Mouse (Mus musculus) spleen, postnatal 14 days (tissue): ENCODE data around the gene Grin1.

Experiments used
- DNase-seq, 2 experiments: peaks; one replicate each; pipeline ENCODE4 v3.0.0; 2021 to 2022; ENCODE audit warnings: low spot score in 2 of 2

The Grin1 gene

DNA sequence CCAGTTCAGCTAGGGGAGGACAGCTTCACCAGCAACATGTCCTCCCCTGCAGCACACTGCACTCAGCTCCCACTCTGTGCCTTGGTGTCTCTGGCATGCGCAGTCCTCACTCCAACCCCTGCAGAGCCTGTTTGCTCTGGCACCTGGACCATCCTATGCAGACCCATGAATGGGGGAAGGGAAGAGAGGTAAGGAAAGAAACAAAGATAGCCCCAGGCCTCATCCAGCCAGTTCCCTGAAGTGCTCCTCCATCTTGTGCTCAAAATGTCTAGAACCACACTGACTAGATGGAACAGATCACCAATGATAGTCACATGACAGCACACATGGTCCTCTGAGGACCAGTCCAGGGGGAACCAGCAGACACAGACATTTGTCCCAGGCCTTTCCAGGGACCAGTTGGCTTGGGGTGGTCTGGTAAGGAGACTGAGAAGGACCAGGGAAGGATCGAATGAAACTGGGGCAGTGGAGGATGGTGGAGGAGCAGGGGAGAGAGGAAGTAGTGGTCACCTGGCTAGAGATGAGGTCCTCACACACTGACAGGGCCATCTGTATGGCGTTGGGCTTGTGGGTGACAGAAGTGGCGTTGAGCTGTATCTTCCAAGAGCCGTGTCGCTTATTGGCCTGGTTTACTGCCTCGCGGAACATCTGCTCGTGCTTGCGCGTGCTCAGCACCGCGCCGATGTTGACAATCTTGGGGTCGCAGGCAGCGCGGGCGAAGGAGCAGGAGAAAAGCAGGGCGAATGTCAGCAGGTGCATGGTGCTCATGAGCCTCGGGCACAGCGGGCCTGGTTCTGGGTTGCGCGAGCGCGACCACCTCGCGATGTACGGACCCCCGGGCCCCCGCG is 644 bp downstream of the Grin1 start:
- no peak for DNase-seq

GRCm38 (mm10) chr2:25311491-25311891 is 7.5 kb downstream of the Grin1 start:
- DNase-seq, result no peak

DNA sequence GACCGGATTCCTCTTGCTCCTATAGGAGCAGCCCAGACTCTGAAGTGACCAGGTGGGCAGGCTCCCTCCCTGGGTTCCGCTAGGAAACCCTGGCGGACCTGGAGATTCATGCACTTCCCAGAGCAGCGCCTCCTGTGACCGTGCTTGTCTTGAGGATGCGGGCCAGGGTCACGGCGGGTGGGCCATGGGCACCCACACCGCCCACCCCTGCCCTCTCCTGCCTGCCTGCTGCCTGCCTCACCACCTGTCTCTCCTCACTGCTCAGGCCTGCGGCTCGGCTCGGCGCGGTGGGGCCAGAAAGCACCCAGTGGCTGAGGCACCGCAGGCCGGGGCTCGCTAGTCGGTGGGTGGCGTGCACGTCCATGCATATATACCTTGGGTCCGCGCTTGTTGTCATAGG is 8.0 kb downstream of the Grin1 start:
- no peak for DNase-seq

- DNase-seq, result no peak
Measured at GRCm38 (mm10) chr2:25310180-25310579, 8.8 kb downstream of the Grin1 start.

- DNase-seq, result no peak
Measured at GRCm38 (mm10) chr2:25305587-25306359, 13.2 kb downstream of the Grin1 start.

DNA sequence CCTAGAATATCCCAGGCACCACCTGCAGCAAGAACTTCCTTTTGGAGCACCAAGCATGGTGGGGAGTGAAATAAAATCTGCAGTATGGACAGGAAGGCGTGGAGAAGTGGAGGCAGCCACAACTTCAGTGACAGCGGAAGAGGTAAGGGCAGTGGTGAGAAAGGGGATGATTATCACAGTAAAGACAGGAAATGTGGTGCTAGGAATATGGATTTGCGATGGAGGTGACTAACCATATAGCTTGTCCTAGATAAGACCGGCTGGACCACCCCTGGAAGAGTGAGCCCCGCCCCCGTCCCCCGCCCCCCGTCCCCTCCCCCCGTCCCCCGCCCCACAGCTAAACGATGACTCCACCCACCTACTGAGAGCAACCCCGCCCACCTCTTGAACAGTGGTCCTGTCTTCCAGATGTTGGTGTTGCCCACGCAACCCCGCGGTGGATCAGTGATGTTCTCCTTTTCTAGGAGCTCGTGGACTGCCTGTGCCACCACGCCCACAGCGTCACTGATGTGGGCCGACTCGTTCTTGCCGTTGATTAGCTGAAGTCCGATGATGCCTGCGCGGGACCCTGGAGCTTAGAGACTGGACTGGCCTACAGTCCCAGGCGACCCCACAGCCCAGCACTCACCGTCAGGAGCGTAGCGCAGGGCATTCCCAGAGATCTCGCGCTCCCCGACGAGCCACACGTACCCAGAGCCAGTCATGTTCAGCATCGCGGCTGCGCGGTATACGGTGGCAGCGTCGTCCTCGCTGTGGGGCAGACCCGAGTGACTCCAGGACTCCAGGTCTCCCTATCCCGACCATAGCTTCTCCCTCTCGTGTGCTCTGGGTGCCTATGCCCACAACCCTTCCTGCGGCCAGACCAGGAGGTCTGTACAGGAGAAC is 14.1 kb downstream of the Grin1 start:
- no peak for DNase-seq

DNA sequence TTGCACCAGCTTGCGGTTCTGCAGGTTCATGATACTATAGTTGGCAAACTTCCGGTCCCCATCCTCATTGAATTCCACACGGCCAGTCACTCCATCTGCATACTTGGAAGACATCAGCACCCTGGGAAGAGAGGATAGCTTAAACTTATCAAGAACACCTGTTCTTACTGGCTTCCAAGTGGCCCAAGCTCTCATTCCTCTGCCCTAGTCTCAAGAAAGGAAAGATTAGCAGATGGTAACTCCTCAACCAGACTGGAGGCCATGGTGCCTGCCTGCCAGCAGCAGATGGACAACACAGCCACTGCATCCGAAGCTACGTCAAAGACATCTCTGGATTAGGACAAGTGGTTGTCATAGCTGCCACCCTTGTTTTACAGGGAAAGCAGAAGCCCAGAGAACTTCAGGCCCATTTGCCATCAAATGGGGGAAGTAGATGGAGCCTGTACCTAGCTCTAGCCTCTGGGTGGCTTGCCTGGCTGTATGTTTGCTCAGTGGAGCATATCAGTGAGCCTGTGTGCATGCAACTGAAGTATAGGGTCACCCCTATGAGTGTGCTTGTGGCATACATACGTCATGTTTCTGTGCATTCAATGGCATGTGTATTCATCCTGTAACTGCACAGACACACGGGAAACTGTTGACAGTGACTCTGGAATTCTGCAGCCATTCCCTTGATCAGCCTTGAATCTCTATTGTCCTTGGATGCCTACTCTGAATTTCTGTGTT is 14.9 kb downstream of the Grin1 start:
- no peak for DNase-seq

DNA sequence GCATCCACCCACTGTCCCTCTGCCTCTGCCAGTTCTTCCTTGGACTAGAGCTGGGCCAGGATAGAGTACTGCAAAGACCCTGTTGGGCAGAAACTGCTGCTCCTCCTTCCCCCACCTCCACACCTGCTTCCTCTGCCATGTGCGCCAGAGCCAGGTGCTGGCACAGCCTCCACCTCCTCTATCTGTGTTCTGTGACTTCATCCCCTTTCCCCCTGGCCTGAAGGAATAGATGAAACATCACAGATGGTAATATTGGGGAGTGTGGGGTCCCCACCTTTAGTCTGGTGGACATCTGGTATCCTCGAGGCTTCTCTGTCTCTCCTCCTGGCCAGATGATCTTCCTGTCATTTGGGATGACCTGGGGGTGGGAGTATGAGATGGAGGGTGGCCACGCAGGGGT is 15.5 kb downstream of the Grin1 start:
- no peak for DNase-seq

GRCm38 (mm10) chr2:25298046-25298445 is 20.9 kb downstream of the Grin1 start:
- no peak for DNase-seq

DNA sequence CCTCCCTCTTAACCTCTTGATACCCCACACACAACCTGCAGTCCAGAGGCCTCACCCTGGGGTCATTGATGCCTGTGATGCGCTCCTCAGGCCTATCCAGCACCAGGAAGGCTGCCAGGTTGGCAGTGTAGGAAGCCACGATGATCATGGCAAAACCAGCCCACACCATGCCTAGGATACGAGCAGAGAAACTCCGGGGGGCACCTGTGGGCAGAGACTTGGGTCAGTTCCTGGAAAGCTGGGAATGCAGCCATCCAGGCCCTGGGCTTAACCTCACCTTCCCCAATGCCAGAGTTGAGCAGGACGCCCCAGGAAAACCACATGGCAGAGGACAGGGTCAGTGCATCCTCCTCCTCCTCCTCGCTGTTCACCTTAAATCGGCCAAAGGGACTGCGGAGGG is 21.9 kb downstream of the Grin1 start:
- DNase-seq, result no peak

- no peak for DNase-seq
Measured at GRCm38 (mm10) chr2:25293706-25294105, 25.3 kb downstream of the Grin1 start.

- peak in 1 of 2 experiments; percentile 66 for DNase-seq
Measured at GRCm38 (mm10) chr2:25292856-25293255, 26.1 kb downstream of the Grin1 start.

DNA sequence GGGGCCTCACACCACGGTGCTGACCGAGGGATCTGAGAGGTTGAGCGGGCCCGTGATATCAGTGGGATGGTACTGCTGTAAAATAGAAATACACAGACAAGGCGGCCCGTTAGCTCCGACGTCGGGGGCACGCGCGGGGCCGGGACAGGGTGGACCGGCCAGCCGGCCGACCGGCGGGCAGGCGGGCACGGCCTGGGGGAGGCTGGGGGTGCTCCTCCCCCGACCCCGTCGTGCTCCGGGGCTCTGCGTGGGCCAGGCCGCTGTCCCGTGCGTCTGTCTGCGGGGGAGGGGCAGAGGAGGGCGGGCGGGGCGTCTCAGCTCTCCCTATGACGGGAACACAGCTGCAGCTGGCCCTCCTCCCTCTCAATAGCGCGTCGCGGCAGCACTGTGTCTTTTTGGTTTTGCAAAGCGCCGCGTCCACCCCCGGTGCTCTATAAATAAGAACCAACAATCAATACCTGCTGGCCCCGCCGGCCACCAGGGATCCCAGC is 26.9 kb downstream of the Grin1 start:
- DNase-seq, result no peak

GRCm38 (mm10) chr2:25291184-25292053 is 27.6 kb downstream of the Grin1 start:
- no peak for DNase-seq

DNA sequence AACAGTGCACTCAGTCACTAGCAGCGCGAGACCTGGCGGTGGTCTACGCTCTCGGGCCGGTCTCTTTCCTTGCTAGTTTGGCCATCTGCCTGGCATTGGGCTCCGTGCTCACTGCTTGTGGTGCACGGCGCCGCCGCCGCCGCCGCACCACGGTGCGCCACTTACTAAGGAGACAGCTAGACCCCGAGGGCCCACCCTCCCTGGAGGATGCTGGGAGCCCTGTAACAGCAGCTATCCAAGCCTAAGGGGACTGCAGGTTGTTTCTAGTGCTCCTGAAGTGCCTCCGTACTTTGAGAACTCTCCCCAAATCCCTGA is 28.2 kb downstream of the Grin1 start:
- no peak for DNase-seq

DNA sequence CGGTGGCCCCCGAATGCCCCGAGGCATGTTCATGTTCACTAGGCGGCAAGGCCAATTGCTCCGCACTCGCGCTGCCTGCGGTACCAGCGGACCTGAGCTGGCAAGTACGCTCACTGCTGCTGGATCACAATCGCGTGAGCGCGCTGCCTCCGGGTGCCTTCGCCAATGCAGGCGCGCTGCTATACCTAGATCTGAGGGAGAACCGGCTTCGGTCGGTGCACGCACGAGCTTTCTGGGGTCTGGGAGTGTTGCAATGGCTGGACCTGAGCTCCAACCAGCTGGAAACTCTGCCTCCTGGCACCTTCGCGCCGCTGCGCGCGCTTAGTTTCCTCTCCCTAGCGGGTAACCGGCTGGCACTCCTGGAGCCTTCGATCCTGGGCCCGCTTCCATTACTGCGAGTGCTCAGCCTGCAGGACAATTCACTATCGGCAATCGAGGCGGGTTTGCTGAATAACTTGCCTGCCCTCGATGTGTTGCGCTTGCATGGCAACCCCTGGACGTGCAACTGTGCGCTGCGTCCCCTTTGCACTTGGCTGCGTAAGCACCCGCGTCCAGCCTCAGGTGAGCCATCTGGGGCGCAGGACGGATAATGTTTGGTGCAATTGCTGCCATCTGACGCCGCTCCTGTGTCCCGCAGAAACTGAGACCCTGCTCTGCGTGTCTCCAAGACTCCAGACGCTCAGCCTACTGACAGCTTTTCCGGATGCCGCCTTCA is 28.7 kb downstream of the Grin1 start:
- no peak for DNase-seq

GRCm38 (mm10) chr2:25289651-25290050 is 29.3 kb downstream of the Grin1 start, which contains the start of gene Lrrc26:
Gene Lrrc26 (plus strand): TSS chr2:25289915.
- DNase-seq, result no peak

GRCm38 (mm10) chr2:25288734-25289345 is 30.1 kb downstream of the Grin1 start:
- DNase-seq, result no peak
